Mouse (Mus musculus) heart, adult 2 months (tissue): ENCODE data around the gene Dgkh.

Experiments used
- CTCF ChIP-seq: fragments of 200-600 bp; IDR thresholded peaks from 2 replicates; pipeline ENCODE4 v1.8.1; 2022; ENCODE audit warnings: antibody characterized with exemption, mild to moderate bottlenecking, moderate library complexity
- POLR2A ChIP-seq: fragments of 200-500 bp; IDR thresholded peaks from 2 replicates; pipeline ENCODE4 v1.6.1; 2011; ENCODE audit warnings: mild to moderate bottlenecking, low read depth, low read length, control low read depth; ENCODE audit not compliant: insufficient read depth

DNA sequence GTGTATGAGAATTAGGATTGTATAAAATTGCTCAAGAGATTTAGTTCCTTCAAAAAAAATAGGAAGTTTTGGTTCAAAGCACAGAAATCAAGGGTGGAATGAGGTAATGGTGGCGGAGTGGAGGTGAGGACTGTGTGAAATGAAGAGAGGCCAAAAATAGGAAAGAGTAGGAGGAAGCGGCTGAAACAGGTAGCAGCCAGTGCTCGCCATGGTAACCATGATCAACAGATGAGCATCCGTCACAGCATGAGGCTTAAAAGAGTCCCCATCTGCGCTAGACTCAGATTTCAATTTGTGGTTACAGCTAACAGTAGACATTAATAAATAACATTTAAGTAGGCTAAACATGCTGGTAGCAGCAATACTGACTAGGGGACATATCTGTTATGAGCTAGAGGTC is 33.4 kb downstream of the Dgkh start:
- TF ChIP-seq CTCF = no peak
- no peak for TF ChIP-seq POLR2A
